Mouse (Mus musculus): Measurements from ENCODE around the gene Pigl.

Gene Pigl

DNA sequence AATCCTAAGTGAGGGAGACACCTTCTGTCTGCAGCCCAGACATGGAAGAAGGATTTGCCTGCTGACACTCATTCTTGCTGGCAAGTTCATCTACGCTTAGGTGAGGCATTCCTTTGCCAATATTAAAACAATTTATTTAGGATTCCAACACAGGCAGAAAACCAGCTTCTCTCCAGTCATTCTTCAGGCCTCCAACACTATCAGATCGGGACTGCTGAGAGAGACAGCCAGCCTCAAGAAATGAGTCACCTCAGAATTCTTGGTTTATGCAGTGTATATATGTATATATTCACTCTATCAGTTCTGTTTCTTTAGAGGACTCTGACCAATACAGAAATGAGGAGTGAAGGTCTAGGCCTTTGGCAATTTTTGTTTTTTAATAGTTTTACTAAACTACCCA, 105.3 kb downstream of the Pigl start:
- DNase-seq: no peak
